Mouse (Mus musculus): ENCODE measurements around the gene Tmem54.

Gene Tmem54

DNA sequence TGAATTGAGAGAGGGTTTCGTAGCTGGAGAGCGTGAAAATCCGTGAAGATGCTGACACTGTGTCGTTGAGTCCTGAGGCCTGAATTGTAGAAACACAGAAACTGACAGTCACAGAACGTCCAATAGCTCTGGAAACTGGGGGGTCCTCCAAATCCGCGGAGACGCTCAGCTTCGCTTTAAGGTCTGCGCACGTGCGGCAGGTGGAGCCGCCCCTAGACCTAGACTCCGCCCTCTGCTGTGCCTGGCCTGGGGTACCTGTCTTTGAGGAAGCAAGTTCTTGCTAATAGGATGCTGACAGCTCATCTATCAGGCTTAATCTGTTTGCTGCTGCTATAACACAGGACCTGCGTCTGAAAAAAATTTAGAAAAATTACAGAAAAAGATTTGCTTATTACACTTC, 10.1 kb upstream of the Tmem54 start:
- in situ Hi-C loops (cut with MboI, MseI) = no loop called here

DNA sequence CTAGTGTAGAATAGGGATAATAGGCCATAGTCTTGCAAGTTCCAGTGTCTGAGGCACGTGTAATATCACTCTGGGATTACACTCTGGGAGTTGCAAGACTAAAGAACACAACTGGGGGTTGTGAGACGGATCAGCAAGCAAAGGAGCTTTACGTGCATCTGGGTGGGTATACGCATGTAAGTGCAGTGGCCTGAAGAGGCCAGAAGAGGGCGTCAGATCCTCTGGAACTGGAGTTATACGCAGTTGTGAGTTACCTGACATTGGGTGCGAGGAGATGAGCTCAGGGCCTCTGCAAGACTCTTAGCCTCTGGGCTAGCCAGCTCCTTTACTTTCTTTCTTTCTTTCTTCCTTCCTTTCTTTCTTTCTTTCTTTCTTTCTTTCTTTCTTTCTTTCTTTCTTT, 8.3 kb upstream of the Tmem54 start:
- in situ Hi-C loops (cut with MboI, MseI) = no loop called here

DNA sequence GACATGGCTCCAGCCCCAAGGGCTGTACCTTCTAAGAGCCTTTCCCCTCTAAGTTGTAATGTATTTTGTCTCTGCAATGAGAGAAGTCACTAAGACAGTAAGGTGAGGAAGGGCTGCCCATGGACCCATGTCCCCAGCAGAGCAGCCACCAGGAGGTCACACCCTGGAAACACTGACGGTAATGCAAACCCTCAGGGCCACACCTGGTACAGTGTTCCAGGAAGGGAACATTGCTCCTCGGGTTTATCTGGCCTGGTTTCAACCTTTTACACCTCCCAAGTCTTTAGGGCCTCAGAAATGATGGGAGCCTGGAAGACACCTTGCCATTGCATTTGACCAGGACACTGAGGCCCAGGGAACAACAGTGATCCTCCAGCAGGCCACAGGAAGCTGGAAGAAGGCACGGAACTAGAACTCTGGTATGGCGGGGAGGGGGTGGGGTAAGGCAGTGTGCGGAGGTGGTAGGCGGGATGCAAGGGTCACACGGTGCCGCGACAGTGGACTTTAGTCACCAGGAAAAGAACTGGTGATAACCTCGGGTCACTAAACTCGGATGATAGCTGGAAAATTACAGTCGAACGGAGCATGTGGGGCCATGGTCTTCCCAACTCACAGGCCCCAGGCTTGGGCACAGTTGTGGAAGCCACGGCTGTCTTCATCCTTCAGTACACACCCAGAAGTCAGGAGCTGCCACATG, 3.1 kb upstream of the Tmem54 start:
- in situ Hi-C loops (cut with MboI, MseI) = loop anchor here in 1 of 2 experiments (25.0 kb wide), 1 partner anchor 1460 kb away; the partner anchor contains the start of gene Nkain1

DNA sequence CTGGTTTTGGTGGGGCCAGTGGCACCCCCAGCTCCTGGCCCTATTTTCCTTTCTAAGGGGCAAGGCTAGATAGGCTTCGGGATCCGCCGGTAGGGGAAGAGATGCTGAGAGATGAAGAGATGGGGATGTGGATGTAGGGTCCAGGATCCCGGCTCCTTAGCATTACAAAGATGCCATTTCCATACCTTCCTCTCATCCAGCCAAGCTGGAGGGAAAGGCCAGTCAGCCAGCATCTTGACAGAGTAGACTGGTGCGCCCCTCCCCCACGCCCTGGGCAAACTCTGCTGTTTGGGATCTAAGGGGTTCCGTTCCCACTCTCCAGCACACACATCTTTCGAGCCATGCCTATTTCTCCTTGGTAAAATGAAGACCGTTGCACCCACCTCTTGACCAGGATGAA, 725 bp downstream of the Tmem54 start:
- in situ Hi-C loops (cut with MboI, MseI) = loop anchor here in 1 of 2 experiments (25.0 kb wide), 1 partner anchor 1456 kb away; the partner anchor contains the start of gene Nkain1

DNA sequence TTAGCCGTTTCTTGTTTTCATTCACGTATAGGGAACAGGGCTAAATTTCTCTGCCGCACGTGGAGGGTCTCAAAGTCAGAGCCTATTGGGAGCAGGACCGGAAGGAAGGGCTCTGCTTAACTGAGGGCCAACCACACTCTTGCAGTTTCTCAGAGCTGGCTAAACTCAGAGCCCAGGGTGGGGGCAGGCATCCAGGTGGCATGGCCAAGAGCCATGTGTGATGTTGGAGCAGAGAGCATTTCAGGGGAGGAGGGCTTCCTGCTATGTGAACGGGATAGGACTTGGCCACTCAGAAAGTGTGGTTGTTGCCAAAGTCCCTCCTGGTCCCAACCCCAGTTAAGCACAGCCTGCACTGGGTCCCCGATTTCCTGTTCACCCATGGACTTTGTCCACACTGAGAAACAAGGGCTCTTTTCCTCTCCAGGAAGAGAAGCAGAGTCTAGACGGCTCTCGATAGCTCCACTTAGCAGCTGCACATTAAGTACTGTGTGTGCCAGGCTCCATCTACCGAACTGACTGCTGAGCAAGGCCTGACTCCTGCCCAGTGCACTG, 2.1 kb downstream of the Tmem54 start:
- in situ Hi-C loops (cut with MboI, MseI) = loop anchor here in 1 of 2 experiments (25.0 kb wide), 1 partner anchor 1455 kb away; the partner anchor contains the start of gene Nkain1

DNA sequence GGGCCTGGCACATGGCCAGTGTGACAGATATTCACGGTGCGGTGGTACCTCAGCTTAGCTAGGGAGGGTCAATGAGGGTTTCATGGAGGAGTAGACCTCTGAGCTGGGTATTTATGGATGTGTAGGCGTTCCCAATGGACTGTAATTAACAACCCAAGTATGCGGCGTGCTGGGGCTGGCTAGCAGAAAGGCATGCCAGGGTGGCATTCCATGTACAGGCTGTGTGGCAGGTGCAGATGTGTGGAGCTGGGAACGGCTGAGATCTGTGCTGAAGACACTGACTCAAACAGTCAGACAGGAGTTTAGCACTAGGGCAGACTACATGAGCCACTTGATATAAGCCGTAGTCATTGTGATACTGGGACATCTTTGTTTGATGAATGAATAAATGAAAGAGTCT, 3.3 kb downstream of the Tmem54 start:
- in situ Hi-C loops (cut with MboI, MseI) = loop anchor here in 1 of 2 experiments (25.0 kb wide), 1 partner anchor 1454 kb away; the partner anchor contains the start of gene Nkain1

DNA sequence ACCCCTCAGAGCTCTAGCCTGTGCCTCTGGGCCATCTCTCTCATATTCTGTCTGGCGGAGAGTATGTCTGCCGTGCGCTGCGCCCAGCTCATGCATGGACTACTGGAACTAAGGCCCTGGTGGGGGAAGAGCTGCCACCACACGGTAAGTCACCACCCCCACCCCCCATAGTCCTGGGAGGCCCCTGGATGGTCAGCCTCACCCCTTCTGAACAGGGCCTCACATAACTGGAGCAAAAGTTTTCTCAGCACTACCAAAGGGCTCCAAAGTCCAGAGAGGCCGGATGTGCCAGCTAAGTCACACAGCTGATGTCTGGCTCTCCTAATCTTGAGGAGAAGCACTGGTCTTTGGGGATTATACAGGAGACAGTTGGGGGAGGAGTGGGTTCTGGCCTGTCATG, 5.5 kb downstream of the Tmem54 start:
- in situ Hi-C loops (cut with MboI, MseI) = loop anchor here (10.0 to 25.0 kb wide), 2 partner anchors 396 to 1451 kb away; partner anchors contain the start of gene Nkain1 (in 1 of the 2)

DNA sequence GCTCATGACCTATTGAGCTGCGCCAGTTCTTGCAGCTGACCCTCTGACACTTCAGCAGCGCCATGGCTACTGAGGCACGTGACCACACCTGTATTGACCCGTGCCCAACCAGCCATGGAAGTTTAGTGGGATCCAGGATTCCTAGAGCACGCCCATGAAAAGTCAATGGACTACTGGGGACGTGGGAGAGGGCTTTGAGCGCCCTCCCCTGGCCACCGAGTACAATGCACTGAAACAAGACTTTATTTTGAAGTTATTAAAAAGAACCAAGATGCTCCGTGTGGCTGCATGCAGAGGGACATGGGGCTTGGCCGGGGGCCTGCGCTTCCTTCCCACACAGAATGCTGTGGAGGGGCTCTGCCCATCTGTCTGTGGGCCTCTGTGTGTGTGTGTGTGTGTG, 6.0 kb downstream of the Tmem54 start:
- in situ Hi-C loops (cut with MboI, MseI) = loop anchor here (10.0 to 25.0 kb wide), 2 partner anchors 397 to 1451 kb away; partner anchors contain the start of gene Nkain1 (in 1 of the 2)

DNA sequence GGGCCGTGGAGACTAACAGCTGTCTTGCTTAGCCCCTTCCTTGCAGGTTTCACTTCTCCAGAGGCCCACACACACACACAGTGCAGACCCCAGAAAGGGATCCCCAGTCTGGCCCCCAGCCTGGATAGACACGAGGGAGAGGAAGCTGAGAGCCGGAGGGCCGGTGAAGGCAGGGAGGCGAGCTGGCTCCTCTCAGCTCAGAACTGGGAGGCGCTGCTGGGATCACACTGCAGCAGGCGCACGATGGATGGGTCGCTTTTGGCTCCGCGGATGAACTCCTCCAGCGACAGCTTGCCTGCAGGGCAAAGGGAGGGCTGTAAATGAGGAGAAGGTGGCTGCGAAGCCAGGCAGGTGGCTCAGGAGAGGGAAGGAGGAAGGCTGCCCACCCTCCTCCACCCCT, 6.9 kb downstream of the Tmem54 start:
- in situ Hi-C loops (cut with MboI, MseI) = loop anchor here (10.0 to 25.0 kb wide), 2 partner anchors 397 to 1450 kb away; partner anchors contain the start of gene Nkain1 (in 1 of the 2)

DNA sequence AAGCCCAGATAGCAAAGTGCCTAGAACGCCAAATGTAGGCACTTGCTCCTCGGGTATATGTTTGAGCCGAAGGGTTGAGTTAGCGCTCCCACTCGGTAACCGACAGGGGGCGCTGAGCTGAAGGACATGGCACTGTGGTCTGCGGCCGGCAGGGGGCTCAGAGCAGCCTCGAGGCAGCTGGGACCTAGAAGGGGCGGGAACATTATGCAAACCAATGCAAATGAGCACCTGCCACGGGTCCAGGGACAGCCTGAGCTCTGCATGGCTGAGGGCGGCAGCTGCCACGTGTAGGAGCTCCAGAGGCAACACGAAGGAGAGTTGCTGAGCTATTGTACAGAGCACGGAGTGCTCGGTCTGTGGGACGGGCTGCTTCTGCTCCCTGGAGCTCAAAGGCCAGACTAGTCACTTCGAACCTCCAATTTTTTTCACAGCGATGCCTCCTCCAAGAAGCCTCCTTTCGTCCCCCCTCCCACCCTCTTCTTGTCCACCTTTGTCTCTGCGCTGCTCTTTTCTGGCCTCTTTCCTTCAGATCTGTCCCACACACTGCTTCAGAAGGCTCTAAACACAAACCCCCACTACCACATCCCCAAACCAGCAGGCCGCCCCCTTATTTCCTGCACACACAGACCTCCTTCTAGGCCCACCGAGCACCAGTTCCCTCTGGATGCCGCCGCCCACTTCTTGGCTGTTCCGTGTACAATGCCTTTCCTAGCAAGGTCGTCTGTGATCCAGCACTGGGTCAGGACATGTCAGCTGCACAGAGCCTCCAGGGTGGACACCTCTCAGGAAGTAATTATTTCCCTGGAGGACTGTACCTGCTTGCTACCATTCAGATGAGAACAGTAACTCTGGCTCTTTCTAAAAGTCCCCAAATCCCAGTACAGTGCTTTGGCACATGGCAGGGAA, 8.0 kb downstream of the Tmem54 start:
- in situ Hi-C loops (cut with MboI, MseI) = loop anchor here (10.0 to 25.0 kb wide), 2 partner anchors 399 to 1449 kb away; partner anchors contain the start of gene Nkain1 (in 1 of the 2)

DNA sequence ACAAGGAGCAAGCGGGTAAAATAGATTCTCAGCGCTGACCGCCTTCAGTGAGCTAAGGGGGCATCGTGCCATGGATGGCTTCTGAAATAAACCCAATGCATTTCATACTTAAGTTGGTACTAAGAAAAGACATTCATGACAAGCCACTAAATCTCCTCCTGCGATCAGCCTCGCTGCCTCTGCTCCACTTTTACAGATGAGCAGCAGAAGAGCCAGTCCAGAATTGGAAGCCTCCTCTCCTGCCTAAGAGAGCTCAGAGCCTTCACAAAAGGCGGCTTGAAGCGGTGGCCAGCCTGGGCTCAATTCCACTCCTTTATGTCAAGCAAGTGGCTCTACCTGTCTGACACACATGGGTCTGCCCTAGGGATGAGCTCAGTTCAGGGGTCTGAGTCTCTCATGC, 11.4 kb downstream of the Tmem54 start:
- in situ Hi-C loops (cut with MboI, MseI) = loop anchor here (10.0 to 25.0 kb wide), 2 partner anchors 402 to 1446 kb away; partner anchors contain the start of gene Nkain1 (in 1 of the 2)

DNA sequence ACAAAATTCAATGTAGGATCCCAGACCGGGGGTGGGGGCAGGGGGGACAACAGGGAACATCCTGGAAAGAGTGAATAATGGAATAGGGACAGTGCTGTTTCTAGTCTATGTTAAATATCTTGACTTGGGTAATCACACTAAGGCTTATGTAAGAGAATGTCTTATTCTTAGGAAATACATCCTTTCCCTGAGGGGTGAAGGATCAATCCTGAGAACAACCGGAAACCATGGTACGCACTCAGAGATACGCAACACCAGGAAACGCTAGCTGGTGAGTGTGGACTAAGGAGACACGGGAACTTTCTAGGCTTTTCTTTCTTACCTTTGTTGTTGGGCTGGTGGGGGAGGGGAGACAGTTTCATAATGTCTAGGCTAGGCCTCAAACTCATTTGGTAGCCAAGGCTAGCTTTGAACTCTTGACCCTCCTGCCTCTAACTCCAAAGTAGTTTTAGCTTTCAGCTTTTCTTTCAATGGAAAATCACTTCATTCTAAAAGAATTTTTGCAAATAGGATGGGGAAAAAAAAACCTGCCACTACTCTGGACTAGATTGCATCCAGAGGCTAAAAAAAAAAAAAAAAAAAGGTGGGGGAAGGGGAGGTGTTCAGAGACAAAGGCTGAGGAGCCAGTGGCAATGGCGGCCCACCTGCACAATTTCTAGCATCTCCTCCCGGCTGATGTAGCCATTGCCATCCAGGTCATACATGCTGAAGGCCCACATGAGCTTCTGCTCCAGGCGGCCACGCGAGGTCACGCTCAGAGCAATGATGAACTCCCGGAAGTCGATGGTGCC, 12.6 kb downstream of the Tmem54 start:
- in situ Hi-C loops (cut with MboI, MseI) = loop anchor here (10.0 to 25.0 kb wide), 2 partner anchors 403 to 1444 kb away; partner anchors contain the start of gene Nkain1 (in 1 of the 2)

DNA sequence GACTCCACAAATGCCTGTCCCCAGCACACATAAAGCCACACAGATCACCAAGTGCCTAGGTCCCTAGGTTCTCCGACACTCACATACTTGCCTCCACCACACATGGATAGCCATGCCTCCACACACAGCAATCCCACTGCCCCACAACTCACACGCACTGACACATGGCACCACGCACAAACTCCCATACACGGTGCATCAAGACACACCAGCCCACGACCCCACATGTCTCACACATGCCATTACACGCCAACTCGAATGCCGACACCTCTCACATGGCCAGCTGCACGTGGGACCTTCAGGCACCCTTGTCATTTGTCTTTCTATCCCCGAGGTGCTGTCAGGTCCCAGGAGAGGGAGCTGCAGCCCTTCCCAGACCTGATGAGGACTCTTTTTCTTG, 14.4 kb downstream of the Tmem54 start:
- in situ Hi-C loops (cut with MboI, MseI) = loop anchor here (10.0 to 25.0 kb wide), 2 partner anchors 405 to 1443 kb away; partner anchors contain the start of gene Nkain1 (in 1 of the 2)

DNA sequence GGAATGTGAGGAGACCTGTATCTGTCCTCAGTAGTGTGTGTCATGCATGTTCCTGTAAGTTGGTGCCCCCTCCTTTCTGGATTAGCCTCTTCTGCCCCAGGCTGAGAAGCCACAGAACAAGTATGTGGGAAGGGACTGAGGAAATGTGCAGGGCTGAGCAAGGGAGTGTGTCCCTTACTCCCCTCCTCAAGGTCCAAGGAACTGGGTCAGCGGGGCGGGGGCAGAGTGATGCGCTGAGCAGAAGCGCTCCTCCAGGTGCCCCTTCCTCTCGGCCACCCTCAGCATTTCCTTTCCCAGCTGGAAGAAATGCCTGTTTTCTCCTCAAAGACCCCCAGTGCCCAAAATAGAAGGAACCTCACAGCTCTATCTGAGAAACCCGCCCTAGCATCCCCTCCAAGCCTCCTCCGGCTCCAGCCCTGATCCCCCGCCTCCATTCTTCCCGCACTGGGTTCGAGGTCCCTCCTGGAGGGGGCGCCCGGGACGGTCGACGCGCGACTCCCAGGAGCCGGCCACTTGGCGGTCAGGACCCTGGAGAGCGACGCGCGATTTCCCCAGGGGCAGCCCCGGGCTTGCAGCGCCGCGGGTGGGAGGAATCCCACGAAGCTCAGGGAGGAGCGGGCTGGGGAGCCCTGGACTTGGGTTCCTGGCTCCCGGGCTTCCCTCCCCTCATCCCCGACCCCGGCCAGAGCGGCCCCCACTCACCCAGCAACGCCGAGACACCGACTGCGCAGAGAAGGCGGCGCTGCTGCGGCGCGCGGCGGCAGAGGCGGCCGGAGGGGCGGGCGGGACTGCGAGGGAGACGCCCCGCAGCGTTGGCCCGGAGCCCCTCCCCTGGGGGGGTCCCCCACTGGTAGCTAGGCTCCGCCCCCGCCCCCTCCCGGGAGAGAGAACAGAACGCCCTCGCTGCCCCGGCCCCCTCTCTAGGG, 15.4 kb downstream of the Tmem54 start:
- in situ Hi-C loops (cut with MboI, MseI) = loop anchor here in 1 of 2 experiments (25.0 kb wide), 1 partner anchor 1442 kb away; the partner anchor contains the start of gene Nkain1

DNA sequence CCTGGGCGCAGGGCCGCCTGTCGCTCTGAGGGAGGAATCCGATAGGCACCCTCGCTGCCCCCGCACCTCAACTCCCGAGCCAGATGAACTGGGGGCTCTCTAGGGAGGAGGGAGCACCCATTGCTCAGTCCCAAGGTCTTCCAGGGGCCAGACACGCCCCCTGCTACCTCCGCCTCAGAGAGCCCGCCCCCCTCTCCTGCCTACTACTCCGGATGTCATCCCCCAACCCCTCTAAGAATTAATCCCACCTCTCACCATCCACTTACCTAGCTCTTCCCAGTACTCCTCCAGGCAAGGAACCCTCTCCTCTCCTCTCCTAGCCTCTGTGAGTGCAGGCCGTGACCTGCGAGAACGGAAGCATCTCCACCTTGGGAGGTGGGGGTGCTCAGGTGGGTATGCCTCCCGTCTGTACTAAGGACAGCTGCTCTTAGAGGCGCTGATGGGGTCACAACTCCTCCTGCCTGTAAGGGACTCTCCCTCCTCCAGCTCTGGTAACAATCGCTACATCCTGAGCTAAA, 16.3 kb downstream of the Tmem54 start, which contains the start of gene Hpca:
Hpca (minus strand) TSS at position 468 of the 518 bp plus-strand sequence.
- in situ Hi-C loops (cut with MboI, MseI) = loop anchor here in 1 of 2 experiments (25.0 kb wide), 1 partner anchor 1441 kb away; the partner anchor contains the start of gene Nkain1

DNA sequence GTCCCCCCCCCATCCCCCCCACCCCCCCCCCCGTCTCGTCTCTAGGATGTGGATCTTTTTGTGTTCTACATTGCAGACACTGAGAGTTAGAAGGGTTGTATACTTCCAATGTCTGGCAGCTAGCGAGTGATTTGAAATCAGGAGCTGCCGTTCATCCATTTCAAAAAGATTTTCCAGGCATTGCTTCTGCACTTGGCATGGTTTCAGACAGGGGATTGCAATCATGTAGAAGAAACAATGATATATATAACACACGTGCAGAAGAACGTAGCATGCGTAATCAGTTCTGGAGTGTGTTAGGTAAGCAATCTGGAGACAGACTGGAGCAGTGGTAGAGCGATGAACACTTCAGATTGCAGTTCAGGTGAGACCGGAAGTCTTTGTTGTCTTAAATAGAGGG, 16.8 kb downstream of the Tmem54 start:
- in situ Hi-C loops (cut with MboI, MseI) = loop anchor here in 1 of 2 experiments (25.0 kb wide), 1 partner anchor 1440 kb away; the partner anchor contains the start of gene Nkain1

DNA sequence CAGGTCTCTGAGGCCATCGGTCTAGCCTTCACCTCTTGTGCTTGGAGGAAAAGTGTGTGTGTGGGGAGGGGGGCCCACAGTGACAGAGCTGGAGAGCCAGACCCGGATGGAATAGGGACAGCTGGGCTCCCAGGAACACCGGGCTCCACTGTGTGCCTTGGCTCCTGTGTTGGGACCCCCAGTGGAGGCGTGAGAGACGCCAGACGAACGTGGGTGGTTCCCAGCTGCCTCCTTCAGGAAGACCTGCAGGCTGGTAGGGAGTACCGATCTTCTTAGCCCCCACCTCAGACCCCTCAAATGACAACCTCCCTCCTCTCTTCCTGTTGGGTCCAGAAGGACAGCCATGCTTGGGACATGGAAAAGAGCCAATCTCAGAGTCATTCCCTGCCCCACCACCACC, 17.4 kb downstream of the Tmem54 start:
- in situ Hi-C loops (cut with MboI, MseI) = loop anchor here in 1 of 2 experiments (25.0 kb wide), 1 partner anchor 1440 kb away; the partner anchor contains the start of gene Nkain1

DNA sequence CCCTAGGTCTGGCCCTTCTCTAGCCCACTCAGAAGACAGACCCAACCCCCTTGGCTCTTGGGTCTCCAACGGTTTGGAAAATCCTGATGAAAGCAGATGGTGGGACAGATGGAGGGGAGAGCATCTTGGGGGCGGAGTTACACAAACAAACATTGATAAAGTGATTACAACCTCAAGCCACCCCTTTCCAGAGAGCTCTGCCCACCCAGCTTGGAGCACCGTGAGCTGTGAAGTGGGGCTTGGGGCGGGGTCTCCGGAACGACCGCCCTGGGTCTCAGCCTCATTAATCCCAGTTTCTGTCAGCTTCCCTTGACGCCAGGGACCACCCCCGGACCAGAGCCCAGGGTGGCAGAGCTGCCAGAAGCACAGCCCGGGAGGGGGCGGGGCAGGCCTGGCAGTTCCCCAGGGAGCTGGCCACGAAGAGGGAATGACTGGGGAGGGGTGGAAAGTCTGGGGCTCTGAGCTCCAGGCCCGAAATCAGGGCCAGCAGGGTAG, 19.4 kb downstream of the Tmem54 start:
- in situ Hi-C loops (cut with MboI, MseI) = loop anchor here in 1 of 2 experiments (25.0 kb wide), 1 partner anchor 1438 kb away; the partner anchor contains the start of gene Nkain1

Data from T-helper 17 cell (primary cell).